Mouse (Mus musculus) left cerebral cortex, adult 11 months (tissue): ENCODE measurements around the gene Gm136.
A peak's percentile ranks its signal among the peaks of the same experiment; 100 is the strongest.
"Not testable (repeated sequence)": the region's sequence is repeated elsewhere in the genome, so short reads cannot be mapped to it uniquely, and the experiment has no call there.

Experiments
- DNase-seq: peaks from one replicate; pipeline ENCODE4 v3.0.0; 2022; ENCODE audit warnings: low spot score

Gm136 gene

DNA sequence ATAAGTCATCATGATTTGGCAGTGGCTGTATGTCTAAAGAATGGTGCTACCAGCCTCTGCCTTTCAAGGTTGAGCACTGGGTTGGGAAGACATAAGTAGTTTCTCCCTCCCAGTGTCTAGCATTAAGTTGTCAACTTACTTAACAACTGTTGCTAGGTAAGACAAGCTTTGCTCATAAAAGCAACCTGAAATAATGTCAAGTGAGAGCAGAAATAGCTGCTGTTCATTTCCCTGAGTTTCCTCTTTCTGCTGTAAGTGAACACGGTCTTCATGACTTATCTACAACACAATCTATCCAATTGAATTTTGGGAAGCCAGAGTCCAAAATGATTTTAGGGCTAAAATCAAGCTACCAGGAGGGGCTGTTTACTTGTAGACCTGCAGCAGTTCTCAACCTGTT lies at the start of gene Gm136:
TSS of gene Gm136 (minus strand) at position 101 of the 400 bp plus-strand sequence.
- no peak for DNase-seq

DNA sequence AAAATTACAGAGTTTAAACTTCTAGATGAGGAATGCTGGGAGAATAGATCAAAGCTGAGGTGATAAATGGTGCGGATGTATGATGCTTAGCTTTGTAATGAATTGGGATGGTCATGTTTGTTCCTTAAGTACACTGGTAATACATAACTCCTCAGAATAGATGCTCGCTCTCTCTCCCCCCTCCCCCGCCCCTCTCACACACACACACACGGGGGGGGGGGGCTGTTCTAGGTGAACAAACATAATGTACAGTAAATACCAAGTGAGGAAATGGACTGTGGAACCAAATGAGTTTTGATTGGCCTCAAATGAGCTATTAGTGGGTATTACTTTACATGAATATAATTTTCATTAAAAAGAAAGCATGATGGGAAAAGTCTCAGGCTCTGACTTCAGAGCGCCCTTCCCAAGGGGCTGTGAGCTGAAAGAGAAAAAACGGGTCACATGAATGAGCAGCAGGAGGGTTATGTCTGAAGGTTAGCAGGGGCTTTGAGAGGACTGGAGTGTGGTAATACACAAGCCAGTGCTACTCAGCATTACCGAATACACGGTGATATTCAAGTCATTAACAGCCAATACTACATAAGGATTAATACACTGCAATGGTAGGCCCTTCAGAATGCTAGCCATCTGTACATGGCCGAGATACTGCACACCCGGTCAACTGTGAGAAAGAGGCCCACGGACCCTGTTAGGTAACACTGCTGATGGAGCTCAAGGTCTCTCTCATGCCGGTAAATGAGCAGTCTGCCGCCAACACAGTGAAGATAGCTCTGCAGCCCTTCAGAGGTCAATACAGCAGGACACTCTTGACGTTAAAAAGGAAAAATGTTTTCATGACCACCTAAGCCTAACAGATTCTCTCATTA lies 45.3 kb upstream of the Gm136 start:
- DNase-seq: no peak

DNA sequence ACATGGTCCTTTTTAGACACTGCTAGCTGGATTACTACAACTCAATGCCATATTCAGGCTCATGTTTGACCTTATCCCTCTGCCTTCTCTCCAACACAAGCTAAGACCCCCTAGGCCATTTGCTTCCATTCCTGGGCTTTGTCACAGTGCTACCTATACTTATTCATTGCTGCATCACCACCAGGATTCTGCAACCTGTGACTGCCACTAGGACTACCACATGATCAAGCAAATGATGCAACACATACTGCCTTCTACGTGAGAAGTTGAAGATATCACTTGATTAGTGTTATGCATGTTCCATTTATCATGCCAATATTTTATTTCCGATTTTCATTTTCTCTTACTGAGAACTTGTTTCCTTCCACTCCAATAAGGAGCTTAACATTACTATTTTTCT lies 41.9 kb upstream of the Gm136 start:
- DNase-seq: no peak

DNA sequence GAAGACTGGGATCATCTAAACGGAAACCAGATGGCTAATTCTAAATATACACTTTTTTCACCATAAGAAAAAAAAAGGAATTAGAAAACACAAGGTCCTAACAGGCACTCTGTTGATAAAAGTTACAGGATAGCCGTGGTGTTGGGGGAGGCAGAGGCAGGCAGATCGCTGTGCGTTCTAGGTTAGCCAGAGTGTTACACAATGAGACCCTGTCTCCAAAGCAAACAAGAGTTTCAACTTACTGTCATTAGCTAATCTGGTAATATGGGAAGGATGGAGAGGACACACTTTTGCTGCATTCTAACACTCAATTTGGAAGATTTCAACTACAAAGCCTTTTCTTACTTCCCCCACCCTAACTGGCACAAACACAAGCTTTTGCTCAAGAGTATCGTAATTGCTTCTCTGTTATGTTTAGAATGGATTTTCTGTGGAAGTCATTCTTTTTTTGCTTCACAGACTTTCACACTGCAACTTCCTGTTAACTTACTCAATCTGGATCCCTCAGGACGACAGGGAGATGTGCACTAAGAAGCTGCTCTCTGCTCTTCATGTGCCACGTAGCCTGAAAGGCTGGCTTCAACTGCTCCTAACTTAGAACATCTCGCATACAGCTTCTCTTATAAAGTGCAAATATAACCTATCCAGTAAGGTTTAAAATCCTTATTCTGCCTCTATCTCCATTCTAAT lies 41.4 kb upstream of the Gm136 start:
- DNase-seq: no peak

DNA sequence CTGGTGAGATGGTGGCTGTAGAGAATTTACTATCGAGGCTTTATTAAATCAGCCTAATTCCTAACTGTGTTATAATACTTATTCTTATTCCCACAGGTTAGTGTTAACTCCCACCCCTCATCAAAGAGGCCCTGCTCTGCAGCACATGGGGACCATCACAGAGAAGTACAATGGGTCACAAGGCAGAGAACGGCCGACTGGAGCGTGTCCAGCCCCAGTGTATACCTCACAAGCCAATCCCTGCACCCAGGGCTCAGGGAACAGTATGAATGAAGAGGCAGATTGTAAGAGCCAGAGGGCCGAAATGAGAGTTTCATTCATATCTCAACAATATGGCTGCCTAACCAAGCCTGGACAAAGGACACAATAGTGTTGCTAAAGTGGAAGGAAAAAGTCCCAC lies 40.2 kb upstream of the Gm136 start:
- DNase-seq: no peak

DNA sequence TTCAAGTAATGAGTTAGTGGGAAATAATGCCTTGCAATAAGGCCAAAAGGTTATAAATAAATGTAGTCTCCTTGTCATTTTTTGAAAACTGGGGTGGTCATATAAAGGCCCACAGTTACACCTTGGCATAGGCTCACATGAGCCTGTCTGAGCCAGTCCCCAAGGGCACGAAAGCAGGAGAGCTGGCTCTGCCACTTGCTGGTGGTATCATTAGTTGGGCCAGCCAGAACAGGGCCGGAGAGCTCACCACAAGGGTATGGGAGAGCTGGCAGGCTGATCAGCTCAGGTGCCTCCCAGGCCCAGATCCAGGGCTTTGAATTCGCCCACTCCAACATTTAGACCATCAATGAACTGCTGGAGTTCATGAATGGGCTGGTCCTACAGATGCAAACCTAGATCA lies 30.4 kb upstream of the Gm136 start:
- no peak for DNase-seq

DNA sequence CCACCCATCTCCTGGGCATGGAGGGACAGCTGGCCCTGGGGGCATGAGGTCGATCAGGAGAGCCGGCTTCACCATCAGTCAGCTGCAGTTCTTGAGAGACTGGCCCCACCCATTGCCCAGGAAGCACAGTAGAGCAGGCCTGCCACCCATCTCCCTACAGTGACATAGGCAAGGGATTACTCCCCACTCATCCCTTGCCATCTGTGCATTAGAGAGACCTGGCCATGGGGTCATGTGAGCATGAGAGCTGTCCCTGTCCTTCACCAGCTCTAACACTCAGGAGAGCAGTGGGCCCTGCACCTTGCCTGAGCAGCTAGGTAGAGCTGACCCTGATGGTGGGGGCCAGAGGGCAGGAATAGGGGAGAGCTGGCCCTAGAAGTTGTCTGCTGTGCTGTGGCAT lies 29.6 kb upstream of the Gm136 start:
- no peak for DNase-seq

DNA sequence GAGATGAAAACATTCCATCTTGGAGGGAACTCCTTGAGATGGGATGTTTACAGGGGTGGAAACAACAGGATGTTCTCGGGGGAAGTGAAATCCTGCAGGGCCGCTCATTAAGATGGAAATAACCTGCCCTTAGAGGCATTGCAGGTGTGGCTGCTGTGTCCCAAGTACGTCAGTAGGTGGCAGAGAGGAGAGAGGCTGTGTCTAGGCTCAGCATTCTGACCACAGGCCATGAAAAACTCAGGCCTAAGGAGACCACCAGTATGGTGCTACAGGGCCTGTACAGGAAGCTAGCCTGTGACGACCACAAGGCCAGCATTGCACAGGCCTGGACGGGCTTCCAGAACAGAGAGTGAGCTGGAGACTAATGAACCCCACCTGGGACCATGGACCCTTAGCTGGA lies 28.8 kb upstream of the Gm136 start:
- DNase-seq: no peak

DNA sequence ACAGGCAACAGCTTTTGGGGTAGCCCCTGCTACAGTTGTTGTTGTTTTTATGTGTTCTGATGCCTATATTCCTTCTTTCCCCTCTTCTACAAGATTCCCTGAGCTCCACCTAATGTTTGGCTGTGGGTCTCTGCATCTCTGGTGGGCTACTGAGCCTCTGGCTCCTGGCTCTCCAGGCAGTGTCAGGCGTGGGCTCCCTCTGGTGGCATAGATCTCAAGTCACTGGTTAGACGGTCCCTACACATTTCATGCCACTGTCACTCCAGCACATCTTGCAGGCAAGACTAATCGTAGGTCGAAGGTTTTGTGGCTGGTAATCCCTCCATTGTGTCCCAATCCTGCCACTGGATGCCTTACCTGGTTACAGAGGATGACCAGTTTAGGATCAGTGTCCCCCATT lies 26.7 kb upstream of the Gm136 start:
- DNase-seq: no peak

DNA sequence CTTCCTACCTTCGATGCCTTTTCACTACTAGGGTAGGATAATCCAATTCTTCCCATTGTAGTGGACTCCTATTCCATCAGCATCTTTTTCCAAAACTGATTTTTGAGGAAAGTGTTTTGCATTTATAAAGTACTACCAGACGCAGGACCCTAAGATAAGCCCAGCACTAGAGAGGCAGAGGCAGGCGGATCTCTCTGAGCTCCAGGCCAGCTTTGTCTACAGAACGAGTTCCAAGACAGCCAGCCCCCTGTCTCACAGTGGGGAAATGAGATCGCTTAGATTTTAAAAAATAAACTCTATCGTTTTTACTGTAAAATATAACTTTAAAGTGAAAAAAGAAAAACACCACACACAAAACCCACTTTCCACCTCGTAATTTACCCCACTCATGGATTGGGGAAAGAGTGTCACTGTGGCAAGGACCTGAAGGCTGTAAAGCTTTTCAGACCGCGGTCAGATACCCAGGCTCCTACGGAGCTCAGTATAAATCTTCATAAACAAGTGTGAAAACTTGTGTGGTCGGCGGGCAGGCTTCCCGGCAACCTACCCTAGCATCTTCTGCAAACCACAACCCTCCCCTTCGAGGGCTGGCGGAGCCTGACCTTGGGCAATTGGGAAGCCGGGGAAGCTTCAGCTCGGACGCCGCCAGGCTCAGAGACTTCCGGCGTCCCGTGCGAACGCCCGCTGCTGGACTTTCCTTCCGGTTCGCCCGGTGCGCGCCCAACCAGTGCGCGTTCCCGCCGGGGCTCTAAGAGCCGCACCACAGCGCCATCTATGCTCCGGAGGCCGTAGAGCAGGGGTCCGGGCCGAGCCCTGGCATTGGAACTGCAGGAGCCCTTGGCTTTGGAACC lies 21.8 kb upstream of the Gm136 start, which contains the start of gene Smim8:
TSS of gene Smim8 (minus strand) at position 747 of the 851 bp plus-strand sequence.
- peak; percentile 76 for DNase-seq

DNA sequence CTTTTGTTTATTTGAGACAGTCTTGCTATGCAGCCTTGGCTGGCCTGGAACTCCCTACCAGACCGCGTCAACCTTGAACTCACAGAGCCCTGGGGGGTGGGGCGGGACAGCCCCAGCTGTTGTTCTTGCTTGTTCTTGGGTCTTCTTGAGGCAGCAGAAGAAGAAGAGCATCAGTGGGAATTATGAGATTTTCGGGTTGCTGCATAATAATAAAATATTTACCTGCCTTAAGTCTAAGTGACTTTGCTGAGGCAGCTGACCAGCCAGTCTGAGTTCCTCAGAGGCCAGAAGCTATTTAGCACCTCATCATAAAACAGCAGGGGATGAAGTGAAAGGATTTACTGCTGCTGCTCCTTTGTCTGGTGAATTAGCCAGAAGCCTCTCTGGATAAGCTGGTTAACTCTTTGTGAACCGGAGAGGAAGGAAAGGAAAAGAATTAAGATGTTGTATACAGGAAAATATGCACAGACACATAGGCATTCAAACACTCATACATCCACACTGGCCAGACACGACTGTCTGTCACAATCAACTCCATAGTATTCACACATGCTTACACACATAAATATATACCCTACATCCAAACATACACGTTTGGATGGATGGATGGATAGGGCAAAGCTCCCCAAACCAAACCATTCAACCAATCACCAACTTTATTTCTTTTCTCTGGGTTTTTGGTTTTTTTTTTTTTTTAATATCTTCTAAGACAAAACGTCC lies 15.7 kb upstream of the Gm136 start:
- DNase-seq: no peak

DNA sequence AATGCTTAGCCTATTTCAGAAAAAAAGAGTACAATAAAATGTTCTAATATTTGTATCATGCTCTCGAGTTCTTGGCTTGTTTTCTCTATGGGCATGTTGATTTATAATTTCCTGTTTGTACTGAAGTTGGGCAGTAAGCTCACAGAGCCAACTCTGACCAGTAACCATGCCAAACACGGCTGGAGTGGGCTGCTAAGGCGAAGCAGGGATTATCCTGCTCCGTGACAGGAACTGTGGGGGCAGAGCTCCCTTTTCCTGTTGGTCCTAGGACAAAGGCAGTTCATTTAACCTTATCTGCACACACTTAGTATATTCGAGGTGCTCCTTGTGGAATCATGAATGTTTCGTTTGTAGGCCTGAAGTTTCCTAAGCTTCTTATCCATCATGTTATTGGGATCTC lies 6.8 kb downstream of the Gm136 start:
- DNase-seq: no peak

DNA sequence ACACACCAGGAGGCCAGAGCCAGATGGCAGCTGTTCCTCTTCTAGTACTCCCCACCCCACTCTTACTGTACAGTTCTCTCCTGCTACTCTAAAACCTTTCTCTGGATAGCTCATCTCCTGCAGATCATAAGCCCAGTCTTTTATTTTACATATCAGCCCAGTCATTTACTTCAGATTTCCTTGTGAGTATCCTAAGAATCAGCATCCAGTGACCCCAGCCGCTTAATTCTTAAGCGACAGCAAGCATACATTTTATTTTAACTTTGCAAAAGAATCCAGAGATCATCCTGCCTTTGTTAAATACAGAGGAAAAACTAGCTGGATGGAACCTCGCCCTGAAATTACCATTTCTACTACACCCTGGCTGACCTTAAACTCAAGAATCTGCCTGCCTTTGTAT lies 21.6 kb downstream of the Gm136 start:
- DNase-seq: no peak

DNA sequence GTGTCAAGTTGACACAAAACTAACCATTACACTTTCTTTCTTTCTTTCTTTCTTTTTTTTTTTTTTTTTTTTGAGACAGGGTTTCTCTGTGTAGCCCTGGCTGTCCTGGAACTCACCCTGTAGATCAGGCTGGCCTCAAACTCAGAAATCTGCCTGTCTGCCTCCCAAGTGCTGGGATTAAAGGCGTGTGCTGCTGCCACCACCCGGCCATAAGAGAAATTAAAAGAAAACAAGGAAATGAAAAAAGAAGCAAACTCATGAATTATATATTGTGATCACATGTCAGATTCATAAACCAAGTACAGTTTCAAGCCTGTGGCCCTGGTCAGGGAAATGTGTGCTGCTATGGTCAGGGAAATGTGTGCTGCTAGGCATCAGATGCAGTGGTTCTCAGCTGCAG lies 22.6 kb downstream of the Gm136 start:
- not testable (repeated sequence) for DNase-seq

DNA sequence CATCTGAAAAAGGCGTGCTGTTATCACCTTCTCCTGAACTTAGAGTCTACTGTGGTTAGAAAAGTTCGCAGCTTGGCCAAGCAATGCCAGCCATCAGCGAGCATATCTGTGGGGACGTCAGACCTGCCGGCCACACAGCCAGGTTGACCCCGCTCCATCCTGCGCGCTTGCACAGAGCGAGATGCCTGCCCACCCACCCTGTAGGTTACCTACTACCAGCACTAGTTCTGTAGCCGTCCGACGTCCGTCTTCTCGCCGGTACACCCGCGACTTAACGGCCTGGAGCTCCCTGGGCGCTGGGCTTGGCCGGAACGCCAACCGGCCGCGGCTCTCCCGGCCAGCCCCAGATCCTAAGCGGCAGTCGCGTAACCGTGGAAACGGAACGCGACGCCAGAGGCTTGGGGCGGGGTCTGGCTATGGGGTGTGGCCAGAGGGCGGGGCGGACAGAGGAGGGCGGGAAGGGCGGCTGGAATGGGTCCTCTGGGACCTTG lies 26.2 kb downstream of the Gm136 start, which contains the start of gene Cfap206:
TSS of gene Cfap206 (minus strand) at position 356 of the 491 bp plus-strand sequence.
- DNase-seq: no peak

DNA sequence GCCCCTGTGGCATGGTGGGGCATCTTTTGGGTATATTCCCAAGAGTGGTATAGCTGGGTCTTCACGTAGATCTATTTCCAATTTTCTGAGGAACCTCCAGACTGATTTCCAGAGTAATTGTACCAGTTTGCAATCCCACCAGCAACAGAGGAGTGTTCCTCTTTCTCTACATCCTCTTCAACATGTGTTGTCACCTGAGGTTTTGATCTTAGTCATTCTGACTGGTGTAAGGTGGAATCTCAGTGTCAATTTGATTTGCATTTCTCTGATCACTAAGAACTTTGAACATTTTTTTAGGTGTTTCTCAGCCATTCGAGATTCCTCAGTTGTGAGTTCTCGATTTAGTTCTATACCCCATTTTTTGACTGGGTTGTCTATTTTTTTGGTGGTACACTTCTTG lies 30.4 kb downstream of the Gm136 start:
- DNase-seq: not testable (repeated sequence)

DNA sequence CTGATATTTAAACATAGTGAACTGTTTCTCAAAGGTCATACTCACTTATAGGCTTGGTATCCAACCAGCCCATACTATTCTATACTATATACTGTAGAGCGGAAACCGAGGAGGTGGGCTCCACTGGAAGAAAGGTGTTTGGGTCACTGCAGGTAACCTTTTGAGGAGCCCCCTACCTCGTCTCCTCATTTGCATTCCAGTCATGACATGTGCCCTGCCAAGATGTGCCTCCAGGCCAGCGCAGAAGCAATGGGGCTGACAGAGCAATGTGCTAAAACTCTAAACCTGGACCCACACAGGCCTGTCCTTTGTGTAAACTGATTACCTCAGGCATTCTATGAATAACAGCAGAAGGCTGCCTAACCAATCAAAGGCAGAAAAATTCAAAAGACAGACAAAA lies 31.8 kb downstream of the Gm136 start:
- DNase-seq: no peak

DNA sequence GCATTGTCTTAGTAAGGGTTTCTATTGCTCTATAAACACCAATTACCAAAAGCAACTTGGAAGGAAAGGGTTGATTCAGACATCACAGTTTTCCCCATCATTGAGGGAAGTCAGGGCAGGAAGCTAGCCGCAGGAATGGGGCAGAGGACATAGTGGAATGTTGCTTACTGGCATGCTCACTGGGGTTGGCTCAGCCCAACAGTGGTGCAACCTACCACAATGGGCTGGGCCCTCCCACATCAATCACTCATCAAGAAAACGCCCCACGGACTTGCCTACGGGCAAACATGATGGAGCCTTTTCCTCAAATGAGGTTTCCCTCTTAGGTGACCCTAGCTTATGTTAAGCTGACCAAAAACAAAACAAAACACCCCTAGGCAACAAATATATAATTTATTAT lies 32.9 kb downstream of the Gm136 start:
- no peak for DNase-seq

DNA sequence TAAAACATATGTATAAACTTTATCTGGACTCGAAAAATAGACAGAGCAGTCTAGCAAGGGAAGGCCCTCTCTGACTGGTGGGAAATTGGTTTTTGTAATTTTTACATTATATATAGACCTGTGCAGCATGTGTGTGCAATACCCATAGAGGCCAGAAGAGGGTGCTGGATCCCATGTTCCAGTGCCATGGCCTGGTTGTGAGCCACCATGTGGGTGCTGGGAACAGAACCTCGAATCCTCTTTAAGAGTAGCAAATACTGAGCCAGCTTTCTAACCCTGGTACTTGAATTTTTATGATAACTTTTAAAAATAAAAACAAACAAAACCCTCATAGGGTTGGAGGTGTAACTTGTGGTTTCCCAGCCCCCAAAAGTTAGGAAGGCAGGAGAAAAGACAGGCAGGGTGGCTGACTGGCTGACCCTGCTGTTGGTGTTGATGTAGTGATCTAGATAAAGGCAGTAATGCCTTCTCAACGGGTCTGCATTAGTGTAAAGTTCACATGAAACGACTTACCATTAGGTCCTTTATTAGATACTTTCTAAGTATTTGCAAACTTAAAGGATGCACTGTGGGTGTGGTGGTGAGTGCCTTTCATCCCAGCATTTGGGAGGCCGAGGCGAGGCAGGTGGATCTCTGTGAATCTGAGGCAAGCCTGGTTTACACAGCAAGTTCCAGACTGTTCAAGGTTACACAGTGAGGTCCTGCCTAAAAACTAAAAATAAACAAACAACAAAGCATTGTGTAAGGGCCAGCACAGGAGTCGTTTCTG lies 35.8 kb downstream of the Gm136 start:
- DNase-seq: no peak

DNA sequence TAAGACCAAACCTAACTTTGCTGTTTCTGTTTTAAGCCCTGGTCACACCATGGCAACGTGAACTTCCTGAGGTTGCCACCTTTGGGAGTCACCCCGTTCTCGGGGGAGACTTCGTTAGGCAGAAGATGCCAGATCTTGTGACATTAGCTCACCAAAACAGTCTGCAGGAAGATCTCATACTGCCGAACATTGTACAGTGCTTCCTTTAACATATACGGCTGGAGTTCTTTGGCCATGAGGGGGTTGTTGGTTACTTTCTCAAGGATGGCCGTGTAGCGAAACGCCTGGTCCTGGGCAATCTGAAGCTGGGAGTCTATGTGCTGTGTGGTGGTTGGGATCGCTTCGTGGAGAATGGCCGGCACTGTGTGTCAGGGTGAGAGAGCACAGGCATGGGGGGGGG lies 36.6 kb downstream of the Gm136 start:
- no peak for DNase-seq

DNA sequence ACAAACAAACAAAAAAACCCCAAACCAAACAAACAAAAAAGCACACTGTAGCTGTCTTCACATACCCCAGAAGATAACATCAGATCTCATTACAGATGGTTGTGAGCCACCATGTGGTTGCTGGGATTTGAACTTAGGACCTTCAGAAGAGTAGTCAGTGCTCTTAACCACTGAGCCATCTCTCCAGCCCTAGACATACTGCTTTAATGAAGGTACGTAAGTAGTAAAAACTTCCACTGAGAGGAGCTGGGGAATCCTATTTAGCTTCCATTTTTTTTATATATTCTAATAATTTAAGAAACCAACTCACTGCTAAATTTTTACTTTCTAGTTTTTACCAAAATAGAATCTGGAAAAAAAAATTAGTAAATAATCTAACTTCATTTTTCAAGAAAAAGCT lies 41.0 kb downstream of the Gm136 start:
- DNase-seq: no peak
